Mouse (Mus musculus) liver, adult 2 months (tissue): Measurements from ENCODE around the gene Ccr10. TPM values are rescaled to one million over a fixed set of nuclear protein-coding genes. Genes with fewer than 3 reads are reported as not detected.

Experiments
- DNase-seq: peaks from one replicate; pipeline ENCODE4 v3.0.0-alpha.2; 2011; ENCODE audit warnings: low read depth, low spot score; ENCODE audit errors: extremely low read depth
- H3K27ac ChIP-seq: fragments of 200-500 bp; replicated peaks from 2 replicates; pipeline ENCODE4 v1.5.1; 2012; ENCODE audit warnings: low read depth, mild to moderate bottlenecking, control low read depth, inconsistent platforms, low read length; ENCODE audit not compliant: insufficient read depth
- H3K27me3 ChIP-seq: fragments of 200-500 bp; 2 replicates; pipeline ENCODE4 v1.6.1; 2012; ENCODE audit warnings: mild to moderate bottlenecking, moderate library complexity, low read length, inconsistent platforms; ENCODE audit not compliant: control insufficient read depth, insufficient read depth
- H3K36me3 ChIP-seq: fragments of 200-500 bp; 2 replicates; pipeline ENCODE4 v1.6.1; 2012; ENCODE audit warnings: low read length, inconsistent platforms; ENCODE audit not compliant: control insufficient read depth, insufficient read depth
- H3K4me1 ChIP-seq: fragments of 200-500 bp; 2 replicates; pipeline ENCODE4 v1.6.1; 2011; ENCODE audit warnings: low read length; ENCODE audit not compliant: control insufficient read depth, insufficient read depth
- H3K4me3 ChIP-seq: fragments of 200-500 bp; 2 replicates; pipeline ENCODE4 v1.5.1; 2011; ENCODE audit warnings: low read depth, mild to moderate bottlenecking, control low read depth, low read length, moderate library complexity; ENCODE audit not compliant: insufficient read depth
- H3K79me2 ChIP-seq: fragments of 200-500 bp; 2 replicates; pipeline ENCODE4 v1.6.1; 2012; ENCODE audit warnings: inconsistent platforms, mild to moderate bottlenecking, low read length, moderate library complexity; ENCODE audit not compliant: control insufficient read depth, insufficient read depth
- H3K9ac ChIP-seq: fragments of 200-500 bp; 2 replicates; pipeline ENCODE4 v1.6.1; 2012; ENCODE audit warnings: low read depth, mild to moderate bottlenecking, control low read depth, inconsistent platforms, low read length
- CTCF ChIP-seq: fragments of 200-500 bp; IDR thresholded peaks from 2 replicates; pipeline ENCODE4 v1.5.1; 2011; ENCODE audit warnings: low read depth, low read length, control low read depth
- POLR2A ChIP-seq: fragments of 200-500 bp; IDR thresholded peaks from 2 replicates; pipeline ENCODE4 v1.6.1; 2011; ENCODE audit warnings: low read length, control low read depth; ENCODE audit not compliant: insufficient read depth; ENCODE audit errors: extremely low read depth
- WGBS: fragments of 180-500 bp; shearing (Covaris S2); methylation state at CpG from one replicate; pipeline ENCODE4 v1.1.7; 2018; 5-methylcytosine and 5-hydroxymethylcytosine counted together
- polyA plus RNA-seq: library from polyadenylated mRNA; depleted of rRNA; stranded (reverse); fragments of >200 nt; gene quantifications from 2 replicates; pipeline ENCODE4 v1.2.3, GENCODE M21; 2012; rRNA removed
- total RNA-seq: library from RNA; depleted of rRNA; stranded (reverse); fragments of >200 nt; gene quantifications from 2 replicates; pipeline ENCODE4 v1.2.3, GENCODE M21; 2014; rRNA removed

Gene Ccr10
- 0.13 TPM in 1 of 2 replicates, not detected in the other for total RNA-seq
- 0.05 and 0.13 TPM in 2 replicates for polyA plus RNA-seq

DNA sequence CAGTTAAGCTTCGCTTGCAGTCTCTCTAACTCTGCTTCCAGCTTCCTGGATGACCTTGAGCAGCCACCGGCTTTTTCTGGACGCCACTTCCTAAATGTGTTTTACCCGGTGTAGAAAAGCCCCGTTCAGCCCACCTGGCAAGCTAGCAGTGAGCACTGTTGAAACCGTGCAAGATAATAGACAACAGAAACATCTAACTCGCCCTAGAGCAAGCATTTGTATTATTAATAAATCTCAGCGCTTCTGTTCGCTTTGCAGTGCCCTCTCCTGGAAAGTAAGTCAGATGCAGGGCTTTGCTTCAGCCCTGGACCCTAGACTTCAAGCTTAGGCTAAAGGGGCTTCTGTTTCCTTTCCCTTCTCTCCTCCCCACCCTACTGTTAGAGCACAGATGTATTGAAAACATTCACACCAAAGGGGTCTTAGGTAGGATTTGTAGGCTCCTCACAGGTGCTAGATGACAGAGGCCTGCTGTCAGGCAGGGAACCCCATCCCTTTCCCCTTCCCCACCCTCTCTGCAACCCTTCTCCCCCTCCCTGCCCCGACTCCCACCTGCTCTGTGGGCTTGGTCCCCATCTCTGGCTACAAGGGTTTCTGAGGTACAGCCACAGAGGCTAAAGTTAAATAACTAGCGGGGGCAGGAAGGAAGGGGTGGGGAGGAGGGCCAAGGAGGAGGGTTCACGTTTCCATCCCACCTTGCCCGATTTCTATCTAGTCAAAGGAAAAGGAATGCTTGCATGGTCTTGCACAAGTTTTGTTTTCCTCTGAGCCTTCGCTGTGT is at the start of gene Ccr10:
TSS of gene Ccr10 (minus strand) at position 593 of the 778 bp plus-strand sequence.
- H3K36me3 ChIP-seq, result no peaks in the 10 kb centered on the region
- 41% methylated on average over 14 of the region's 14 CpGs for WGBS

DNA sequence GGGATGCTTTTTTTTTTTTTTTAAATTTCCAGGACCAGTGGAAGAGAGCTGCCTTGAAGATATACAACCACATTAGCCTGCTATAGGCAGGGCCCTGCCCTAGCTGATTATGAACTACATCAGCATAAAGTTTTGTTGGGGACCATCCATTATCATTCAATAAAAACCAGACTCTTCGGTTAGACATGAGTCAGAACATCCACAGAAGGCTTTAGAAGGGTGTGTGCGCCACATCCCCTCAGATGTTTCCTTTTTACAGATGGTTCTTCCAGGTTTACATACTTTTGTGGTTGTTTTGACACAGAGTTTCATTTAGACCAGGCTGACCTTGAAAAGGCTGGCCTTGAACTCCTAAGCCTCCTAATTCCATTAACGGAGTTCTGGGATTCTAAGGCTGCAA is 49.1 kb upstream of the Ccr10 start:
- no peak for TF ChIP-seq POLR2A
- TF ChIP-seq CTCF, result no peak
- no peak for DNase-seq
- Histone ChIP-seq H3K4me3 (no peak overlapping the region), H3K79me2 (peaks cover 20% of the 10 kb centered on the region), H3K9ac (no peak overlapping the region), H3K27ac (no peak overlapping the region), H3K36me3 (no peaks in the 10 kb centered on the region; the same call in 1 of the 2 replicates), H3K27me3 (no peaks in the 10 kb centered on the region), H3K4me1 (peaks cover 5% of the 10 kb centered on the region)
- WGBS, result 67% methylated on average over 3 of the region's 3 CpGs

More for the DNA sequence above, at the start of gene Ccr10:
- no peak for DNase-seq
- TF ChIP-seq CTCF, result 0 out of 2 replicates have a peak, but pooled peaks have one; percentile 9
- no peak for TF ChIP-seq POLR2A
- Histone ChIP-seq H3K9ac (peak within 1 kb of the TSS; percentile 77), H3K4me1 (peaks cover 15% of the 10 kb centered on the region), H3K27me3 (no peaks in the 10 kb centered on the region), H3K4me3 (peak within 1 kb of the TSS; percentile 63; the same call in 1 of the 2 replicates), H3K79me2 (peaks cover 4% of the 10 kb centered on the region; the same call in 1 of the 2 replicates), H3K27ac (no peak within 1 kb of the TSS)

GRCm38 (mm10) chr11:101221306-101221986 is 46.2 kb upstream of the Ccr10 start:
- TF ChIP-seq POLR2A, result no peak
- TF ChIP-seq CTCF, result no peak
- Histone ChIP-seq H3K27ac (no peak overlapping the region), H3K79me2 (peaks cover 20% of the 10 kb centered on the region), H3K4me3 (no peak overlapping the region), H3K36me3 (peaks cover 11% of the 10 kb centered on the region), H3K4me1 (peaks cover 4% of the 10 kb centered on the region), H3K27me3 (no peaks in the 10 kb centered on the region), H3K9ac (no peak overlapping the region)
- WGBS, result 89% methylated on average over 8 of the region's 8 CpGs
- DNase-seq, result no peak

DNA sequence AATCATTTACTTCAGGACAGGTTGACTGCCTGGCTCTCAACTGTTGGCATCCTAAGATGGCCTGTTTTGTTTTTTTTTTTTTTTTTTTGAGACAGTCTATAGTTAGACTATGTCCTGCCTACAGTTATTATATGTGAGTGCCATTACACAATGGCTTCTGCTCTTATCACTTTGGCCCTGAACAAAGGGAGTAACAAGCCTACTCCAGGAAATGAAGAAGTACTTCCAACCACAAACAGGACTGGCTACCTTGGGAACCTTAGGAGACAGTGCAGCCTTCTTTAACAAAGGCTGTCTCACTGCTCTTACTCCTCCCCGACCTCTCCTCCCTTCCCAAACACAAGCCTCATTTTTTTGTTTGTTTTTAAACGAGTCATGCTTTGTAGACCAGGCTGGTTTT is 45.6 kb upstream of the Ccr10 start:
- no peak overlapping the region for H3K27ac ChIP-seq

GRCm38 (mm10) chr11:101218436-101219055 is 43.3 kb upstream of the Ccr10 start:
- Histone ChIP-seq H3K9ac (no peak overlapping the region), H3K27me3 (no peaks in the 10 kb centered on the region), H3K79me2 (peaks cover 7% of the 10 kb centered on the region; the same call in 1 of the 2 replicates), H3K27ac (no peak overlapping the region), H3K4me1 (no peaks in the 10 kb centered on the region), H3K4me3 (no peak overlapping the region), H3K36me3 (peaks cover 22% of the 10 kb centered on the region)
- WGBS, result 89% methylated on average over 10 of the region's 10 CpGs
- TF ChIP-seq CTCF, result no peak
- TF ChIP-seq POLR2A, result no peak
- DNase-seq, result no peak

More for the DNA sequence above, 45.6 kb upstream of the Ccr10 start:
- 48% methylated on average over 2 of the region's 2 CpGs for WGBS
- peaks cover 3% of the 10 kb centered on the region; the same call in 1 of the 2 replicates for H3K4me1 ChIP-seq
- no peak overlapping the region for H3K4me3 ChIP-seq
- peaks cover 15% of the 10 kb centered on the region for H3K36me3 ChIP-seq
- H3K27me3 ChIP-seq, result no peaks in the 10 kb centered on the region
- H3K9ac ChIP-seq, result no peak overlapping the region
- no peak for DNase-seq
- H3K79me2 ChIP-seq, result peaks cover 16% of the 10 kb centered on the region
- TF ChIP-seq CTCF, result no peak
- TF ChIP-seq POLR2A, result no peak
